Mouse (Mus musculus) liver, adult (tissue): ENCODE data around the gene Ncor1.

Experiments
- GATA4 ChIP-seq: IDR thresholded peaks from 2 replicates; pipeline ENCODE4 v1.6.1; 2014; ENCODE audit warnings: mild to moderate bottlenecking, low read length; ENCODE audit not compliant: insufficient replicate concordance

Ncor1 gene

DNA sequence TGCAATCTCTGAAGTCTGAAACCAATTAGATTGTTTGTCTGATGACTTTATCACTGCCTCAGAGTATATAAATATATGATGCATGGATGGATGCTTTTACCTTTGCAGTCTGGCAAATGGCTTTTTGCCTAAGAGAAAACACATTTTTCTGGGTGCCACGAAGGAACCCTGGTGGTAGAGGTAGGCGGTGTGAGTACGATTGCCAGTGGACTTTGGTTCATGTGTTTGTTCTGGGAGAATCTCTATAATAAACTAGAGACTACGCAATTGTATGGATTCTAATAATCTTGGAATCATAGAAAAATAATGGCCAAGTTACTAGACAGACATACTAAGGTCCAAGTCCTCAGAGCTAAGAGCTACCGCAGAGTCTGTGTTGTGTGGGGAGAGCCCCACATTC lies 143.4 kb downstream of the Ncor1 start:
- TF ChIP-seq GATA4: no peak

GRCm38 (mm10) chr11:62309296-62309695 lies 149.0 kb downstream of the Ncor1 start:
- TF ChIP-seq GATA4: no peak

DNA sequence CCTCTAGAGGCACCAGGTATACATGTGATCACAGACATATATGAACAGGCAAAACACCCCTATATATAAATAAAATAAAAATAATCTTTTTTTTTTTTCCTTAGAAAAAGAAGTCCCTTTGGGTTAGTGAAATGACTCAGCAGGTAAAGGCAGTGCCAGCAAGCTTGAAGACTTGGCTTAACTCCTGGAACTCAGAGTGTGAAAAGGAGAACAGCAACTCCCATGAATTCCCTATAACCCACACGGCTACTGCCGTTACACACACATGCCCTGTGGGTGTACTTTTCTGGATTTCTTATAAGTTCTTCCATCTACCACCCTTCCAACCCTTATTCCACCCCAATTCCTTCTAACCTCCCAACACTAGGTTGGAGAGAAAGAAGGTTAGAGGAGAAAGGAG lies 152.5 kb downstream of the Ncor1 start:
- no peak for TF ChIP-seq GATA4

DNA sequence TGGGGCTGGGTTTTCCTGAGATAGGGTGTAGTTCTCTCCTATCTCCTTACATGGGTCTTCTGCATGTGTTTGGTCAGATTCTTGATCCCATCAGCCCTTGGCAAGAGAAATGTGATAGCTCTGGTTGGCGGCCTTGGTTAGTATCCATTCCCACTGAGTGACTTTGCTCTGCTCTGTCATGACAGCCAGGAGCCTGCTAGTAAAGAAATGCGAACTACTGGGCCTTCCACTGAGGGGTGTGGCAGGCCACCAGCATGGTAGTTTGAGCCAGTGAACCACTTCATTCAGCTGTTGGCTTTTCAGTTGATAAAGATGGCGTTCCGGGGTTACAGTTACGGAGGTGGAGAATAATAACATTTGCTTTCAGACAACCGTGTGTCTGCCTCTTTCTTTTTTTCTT lies 159.5 kb downstream of the Ncor1 start:
- no peak for TF ChIP-seq GATA4

DNA sequence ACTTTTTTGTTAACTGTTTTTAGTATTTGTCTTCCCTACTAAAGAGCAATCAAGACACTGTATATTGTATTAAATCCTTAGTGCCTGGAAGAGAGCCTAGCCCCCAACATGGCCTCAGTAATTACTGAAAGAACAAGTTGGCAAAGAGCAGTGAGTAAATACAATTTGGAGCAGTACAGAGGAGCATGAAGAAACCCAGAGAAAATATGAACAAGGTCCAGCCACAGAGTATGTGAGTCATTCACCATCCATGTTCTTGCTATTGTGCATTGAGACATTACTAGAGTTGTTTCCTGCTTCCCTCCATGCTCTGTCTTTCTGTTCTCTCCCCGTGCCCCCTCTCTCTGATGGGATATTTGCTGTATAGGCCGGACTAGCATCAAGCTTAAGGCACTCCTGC lies 164.2 kb downstream of the Ncor1 start:
- TF ChIP-seq GATA4: no peak

DNA sequence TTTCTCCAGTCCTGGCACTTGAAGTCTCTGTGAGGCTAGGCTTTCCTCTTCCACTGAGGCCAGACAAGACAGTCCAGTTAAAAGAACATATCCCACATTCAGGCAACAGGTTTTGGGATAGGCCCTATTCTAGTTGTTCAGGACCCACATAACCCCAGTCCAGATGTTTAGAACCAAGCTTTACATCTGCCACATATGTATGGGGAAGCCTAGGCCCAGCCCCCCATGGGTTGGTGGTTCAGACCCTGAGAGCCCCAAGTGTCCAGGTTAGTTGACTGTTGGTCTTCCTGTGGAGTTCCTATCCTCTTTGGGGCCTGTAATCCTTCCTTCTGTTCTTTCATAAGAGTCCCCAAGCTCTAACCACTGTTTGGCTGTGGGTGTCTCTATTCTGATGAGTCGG lies 170.6 kb downstream of the Ncor1 start:
- no peak for TF ChIP-seq GATA4

DNA sequence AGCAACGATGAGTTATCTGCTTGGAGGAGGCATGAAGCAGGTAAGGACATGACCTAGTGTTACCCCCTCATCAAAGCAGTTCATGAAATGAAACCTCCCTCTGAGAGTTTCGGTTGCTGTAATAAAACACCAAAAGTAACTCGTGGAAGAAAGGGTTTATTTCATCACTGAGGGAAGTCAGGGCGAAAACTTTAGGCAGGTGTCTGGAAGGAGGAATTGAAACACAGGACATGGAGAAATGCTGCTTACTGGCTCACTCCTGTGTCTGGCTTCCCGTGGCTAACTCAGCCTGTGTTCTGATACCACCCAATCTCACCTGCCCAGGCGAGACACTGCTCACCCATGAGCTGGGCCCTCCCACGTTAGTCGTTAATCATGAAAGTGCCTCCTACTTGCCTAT lies 173.3 kb downstream of the Ncor1 start:
- TF ChIP-seq GATA4: no peak

DNA sequence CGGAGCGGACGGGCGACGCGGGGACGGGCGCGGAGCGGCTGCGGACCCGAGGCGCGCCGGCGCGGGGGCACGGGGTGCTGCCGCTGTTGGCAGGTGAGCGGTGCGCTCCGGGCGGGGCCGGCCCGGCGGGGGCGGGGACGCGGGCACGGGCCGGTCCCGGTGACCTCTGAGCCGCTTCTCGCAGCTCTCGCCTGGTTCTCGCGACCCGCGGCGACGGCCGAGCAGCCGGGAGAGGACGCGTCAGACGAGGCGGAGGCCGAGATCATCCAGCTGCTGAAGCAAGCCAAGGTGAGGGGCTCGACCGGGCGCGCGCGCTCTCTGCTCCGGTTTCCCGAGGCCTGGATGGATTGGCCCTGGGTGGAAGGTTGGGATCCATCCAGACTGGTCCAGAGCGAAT lies 176.7 kb downstream of the Ncor1 start:
- 0 out of 2 replicates have a peak, but pooled peaks have one; percentile 2 for TF ChIP-seq GATA4

DNA sequence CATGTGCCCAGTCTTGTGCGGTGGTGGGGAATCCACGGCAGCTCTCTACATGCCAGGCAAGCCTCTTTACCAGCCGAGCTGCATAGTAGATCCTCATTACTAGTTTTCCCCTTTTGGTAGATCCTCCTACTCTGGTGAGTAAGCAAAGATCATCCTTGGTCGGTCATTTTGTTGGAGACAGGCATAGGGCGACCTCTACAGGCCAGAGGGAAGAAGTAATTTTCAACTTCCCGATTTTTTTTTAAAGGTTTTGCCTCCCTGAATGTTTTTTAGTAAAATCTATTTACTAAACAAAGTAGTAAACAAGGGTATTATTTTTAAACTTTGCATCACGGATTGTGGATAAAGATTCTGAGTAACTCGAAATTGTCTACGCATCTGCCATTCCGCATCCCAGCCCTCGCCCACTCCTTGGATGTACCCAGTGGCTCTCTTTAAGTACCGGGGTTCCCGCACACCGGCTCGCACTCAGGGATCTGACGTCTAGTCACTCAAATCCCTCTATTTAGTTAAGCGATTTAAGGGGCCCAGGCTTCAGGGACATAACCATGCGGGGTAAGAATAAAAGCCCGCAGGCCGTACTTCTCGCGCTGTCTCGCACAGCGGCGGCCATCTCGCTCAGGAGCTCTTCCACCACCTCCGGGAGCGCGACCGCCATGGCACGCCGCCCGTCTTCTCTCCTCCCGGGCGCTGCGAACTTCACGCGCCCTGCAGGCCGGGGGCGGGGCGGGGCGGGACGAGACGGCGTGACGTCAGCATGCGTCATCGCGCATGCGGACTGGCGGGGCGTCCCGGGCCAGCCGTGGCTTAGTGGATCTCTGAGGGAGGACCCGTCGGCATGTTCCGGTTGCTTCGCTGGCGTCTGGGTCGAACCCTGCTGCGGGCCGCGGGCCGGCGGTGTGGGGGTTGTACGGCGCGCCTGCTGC lies 177.4 kb downstream of the Ncor1 start, which contains the start of the genes Zswim7 and Ttc19:
Zswim7 (minus strand) TSS at position 701 of the 926 bp plus-strand sequence.
Ttc19 (plus strand) TSS at position 799 of the 926 bp plus-strand sequence.
- TF ChIP-seq GATA4: no peak

- no peak for TF ChIP-seq GATA4
These were observed 180.3 kb downstream of the Ncor1 start for GRCm38 (mm10) chr11:62278027-62278426.

DNA sequence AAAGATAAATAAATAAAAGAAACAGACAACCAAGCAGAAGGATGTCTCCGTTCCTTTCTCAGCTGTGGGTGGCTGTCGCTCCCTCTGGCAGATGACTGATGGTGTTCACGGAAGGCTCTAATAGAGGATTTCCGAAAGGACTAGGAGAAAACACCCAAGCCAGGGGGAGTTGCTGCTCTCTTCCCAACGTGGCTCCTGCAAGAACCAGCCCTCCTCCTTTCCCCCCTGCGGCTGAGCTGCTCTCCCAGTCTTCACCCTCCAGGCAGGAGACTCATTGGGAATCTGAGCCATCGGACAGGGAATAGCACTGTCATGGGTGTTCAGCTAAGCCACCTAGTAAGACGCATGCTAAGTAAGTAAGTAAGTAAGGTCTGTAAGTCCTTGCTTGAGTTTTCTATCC lies 181.3 kb downstream of the Ncor1 start:
- no peak for TF ChIP-seq GATA4

- no peak for TF ChIP-seq GATA4
These were observed 187.5 kb downstream of the Ncor1 start for GRCm38 (mm10) chr11:62270851-62271250.

GRCm38 (mm10) chr11:62269097-62269496 lies 189.2 kb downstream of the Ncor1 start:
- TF ChIP-seq GATA4: no peak

DNA sequence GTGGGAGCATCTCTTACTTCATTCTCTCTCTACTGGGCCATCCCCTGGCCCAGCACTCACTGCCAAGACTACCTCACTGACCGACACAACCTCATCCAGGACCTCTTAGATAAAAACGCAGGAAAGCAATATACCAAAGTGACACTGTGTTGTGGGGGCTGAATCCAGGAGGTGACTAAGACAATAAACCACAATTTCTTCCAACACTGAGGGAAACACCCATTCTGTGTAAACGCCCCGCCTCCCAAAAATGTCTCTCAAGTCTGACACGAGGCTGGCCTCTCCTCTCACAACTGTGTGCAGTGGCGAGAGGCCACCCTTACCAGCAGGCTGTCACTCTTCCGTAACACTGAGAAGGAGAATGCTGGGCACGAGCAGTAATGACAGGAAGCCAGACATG lies 190.0 kb downstream of the Ncor1 start:
- TF ChIP-seq GATA4: no peak

DNA sequence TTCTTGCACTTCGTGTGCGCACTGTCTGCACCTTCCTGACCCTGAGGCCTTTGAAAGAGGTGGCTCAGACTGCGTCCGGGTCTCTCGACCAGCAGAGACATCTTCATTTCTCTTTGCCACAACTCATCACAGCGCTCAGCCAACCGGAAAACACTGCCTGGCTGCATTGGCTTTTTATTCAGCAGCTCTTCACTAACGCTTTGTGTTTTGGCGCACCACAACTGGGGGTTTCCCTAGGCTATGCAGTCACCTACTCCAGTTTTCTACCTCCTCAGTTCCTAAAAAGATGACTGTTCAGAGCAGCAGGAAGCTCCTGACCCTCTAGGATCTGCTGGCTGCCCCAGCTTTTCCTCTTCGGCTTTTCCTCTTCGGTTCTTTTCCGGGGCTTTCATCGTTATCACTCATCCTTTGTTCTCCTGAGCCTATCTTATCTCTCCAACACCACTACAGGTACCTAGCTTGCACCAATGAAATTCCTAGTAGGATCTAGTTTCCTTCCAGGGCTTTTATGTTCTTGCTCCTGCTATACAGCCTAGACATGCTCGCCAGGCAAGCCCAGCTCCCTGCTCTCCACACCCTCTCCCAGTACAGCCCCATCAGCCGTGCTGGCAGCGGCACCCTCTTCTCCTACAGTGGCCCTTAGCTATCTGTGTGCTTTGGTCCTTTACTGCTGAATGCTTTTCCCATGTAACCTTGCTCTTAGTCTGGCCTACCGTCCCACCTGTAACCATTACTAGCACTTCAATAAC lies 191.7 kb downstream of the Ncor1 start:
- TF ChIP-seq GATA4: no peak
